Mouse (Mus musculus) gastrocnemius, postnatal 14 days (tissue): ENCODE measurements around the gene Osgep. TPM values are rescaled to one million over a fixed set of nuclear protein-coding genes. Genes with fewer than 3 reads are reported as not detected.
A peak's percentile ranks its signal among the peaks of the same experiment; 100 is the strongest.
"Not testable (repeated sequence)": the region's sequence is repeated elsewhere in the genome, so short reads cannot be mapped to it uniquely, and the experiment has no call there.

Experiments used
- DNase-seq: peaks from one replicate; pipeline ENCODE4 v3.0.0; 2021; ENCODE audit warnings: mixed read lengths
- intact Hi-C: fragments of 180-260 bp; cut with DNase I; formaldehyde crosslinking; loops from one replicate; pipeline ENCODE4 v1.15.1; 2025; ENCODE audit warnings: low total_unique reads
- total RNA-seq, 2 experiments: library from RNA; stranded (reverse); gene quantifications; 2 replicates each; pipeline ENCODE4 v1.2.3; 2021

Gene Osgep
- total RNA-seq, 2 experiments from 2014 or later: 40.0 to 42.1 TPM

DNA sequence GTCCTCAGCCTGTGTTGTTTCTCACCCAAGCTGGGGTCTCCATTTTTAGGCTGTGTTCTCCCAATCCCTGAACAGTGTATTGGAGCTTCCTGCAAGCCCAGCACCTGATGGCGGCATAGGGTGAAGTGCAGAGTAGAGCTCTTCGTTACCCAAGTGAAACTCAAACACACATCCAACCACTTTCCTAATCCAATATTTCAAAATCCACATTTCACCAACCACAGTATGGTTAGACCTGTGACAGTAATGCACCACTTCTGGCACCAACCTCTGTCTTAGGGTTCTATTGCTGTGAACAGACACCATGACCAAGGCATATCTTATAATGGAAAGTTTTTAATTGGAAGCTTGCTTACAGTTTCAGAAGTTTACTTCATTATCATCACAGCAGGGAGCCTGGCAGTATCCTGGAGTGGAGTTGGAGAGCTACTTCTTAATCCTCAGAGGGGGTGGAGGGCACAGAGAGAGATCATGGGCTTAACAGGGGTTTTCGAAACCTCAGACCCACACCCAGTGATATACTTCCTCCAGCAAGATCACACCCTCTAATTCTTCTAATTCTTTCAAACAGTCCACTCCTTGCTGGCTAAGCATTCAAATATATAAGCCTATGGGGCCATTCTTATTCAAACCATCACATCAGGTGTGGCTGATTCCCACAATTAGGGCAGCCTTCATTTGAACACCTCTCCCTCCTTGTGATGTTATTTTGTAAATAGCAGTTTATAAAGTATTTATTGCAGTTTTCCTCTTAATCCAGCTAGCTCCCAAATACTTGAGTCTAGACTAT, 13.6 kb upstream of the Osgep start:
- intact Hi-C loops: no loop called here
- no peak for DNase-seq

GRCm38 (mm10) chr14:50936649-50937048, 12.0 kb upstream of the Osgep start:
- DNase-seq: no peak
- intact Hi-C loops: no loop called here

- intact Hi-C loops: loop anchor here (5.0 kb wide), 1 partner anchor 129 kb away; no protein-coding TSS in a partner anchor
- DNase-seq: no peak
Observed at GRCm38 (mm10) chr14:50931493-50932020, 6.9 kb upstream of the Osgep start.

DNA sequence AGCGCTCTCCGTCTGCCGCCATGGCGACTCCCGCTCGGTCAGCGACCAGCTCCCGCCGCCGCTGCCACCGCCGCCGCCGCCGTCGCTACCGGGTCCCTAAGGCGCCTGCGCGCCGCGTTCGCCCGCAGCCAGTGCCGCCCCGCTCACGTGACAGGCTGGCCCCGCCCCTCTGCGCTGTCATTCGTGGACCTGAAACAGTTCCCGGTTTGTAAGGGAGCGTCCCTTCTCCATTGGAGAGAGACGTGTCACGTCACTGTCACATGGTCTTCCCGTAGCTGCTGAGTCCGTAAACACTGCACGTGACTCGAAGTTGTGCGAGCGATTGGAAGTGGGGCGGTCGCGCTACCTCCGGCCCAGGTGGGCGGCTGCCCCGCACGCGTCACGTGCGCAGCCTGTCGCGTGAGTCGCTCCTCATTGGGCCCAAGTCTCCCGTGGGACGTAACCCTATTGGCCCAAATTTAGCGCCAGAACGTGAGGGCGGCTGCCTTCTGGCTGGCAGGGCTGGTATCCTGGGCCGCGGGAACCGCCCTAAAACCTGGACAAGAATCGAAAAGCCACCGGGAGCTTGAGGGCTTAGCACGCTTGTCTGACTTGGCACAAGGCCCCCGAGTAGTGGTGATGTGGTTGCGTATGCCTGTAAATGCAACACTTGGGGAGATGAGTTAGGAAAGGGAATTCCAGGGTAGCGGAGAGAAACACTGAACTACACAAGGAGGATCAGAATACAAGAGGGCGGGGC, 6.2 kb upstream of the Osgep start, which contains the start of the genes Pip4p1 and Pnp:
Pip4p1 (minus strand) TSS at position 103 of the 739 bp plus-strand sequence.
Pnp (plus strand) TSS at position 329 of the 739 bp plus-strand sequence.
- peak; percentile 99 for DNase-seq
- intact Hi-C loops: loop anchor here (5.0 kb wide), 1 partner anchor 129 kb away; no protein-coding TSS in a partner anchor

- DNase-seq: peak; percentile 53
- intact Hi-C loops: loop anchor here (5.0 kb wide), 1 partner anchor 128 kb away; no protein-coding TSS in a partner anchor
Observed at GRCm38 (mm10) chr14:50930377-50930753, 5.7 kb upstream of the Osgep start.

DNA sequence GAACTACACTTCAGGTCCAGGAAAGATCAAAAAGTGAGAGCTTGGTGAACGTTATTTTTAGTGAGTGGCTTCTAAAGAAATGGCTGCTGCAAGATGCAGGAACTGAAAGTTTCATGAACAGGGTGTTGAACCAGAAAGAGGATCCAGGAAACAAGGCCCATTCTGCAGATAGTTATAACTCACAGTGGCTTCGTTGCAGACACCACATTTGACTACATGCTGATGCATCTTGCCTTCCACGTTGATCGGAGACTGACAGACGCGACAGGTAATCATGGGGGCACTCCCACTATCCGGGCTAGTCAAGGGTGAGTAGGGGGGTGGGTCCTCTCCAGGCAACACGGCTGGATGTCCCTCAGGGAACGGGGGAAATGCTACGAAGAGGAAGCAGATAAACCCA, 5.3 kb upstream of the Osgep start:
- intact Hi-C loops: loop anchor here (5.0 kb wide), 1 partner anchor 128 kb away; no protein-coding TSS in a partner anchor
- DNase-seq: peak; percentile 6

DNA sequence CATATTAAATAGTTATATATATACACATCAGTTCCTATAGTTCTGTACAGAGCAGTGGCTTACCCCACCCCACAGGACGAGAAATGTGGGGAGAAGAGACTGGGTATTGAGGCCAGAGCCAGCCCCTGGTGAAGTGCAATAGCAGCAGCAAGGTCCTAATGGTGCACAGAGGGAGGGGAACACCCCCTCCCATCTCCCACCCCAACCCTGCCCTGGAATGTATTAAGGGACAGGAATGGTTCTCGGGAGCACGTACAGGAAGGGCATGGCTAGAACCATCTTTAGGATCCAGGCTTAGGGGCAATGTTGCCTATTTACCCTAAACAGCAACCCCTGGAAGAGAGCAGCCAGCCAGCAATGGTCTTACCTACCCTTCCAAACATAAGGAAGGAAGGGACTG, 2.7 kb upstream of the Osgep start:
- no peak for DNase-seq
- intact Hi-C loops: no loop called here

DNA sequence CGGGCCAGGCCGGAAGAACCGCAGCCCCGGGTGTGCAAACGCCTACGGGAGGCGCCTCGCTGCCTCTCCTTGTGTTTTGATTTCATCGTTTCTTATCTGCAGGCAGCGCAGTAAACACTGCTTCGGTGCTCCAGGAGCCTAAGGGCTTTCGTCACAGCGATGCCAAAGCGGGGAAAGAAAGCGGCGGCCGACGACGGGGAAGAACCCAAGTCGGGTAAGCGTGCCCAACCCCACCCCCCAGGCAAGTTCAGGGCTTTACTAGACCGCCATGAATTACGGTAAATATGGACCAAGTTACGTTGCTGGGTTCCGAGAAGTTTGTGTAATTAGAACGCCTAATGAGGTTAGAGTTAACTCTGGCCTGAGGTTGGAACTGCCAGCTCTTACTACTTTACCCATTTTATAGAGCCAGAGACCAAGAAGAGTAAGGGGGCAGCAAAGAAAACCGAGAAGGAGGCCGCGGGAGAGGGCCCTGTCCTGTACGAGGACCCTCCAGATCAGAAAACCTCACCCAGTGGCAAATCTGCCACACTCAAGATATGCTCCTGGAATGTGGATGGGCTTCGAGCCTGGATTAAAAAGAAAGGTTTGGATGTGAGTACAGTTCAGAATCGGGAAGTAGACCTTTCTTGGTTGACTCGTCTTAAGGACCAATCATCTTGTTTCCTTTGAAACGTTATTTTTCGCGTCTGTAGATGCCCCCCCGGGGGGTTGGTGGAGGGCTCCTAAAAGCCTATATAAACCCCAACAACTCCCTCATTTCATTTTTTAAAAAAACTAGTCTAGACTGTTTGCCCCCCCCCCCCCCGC, 623 bp upstream of the Osgep start:
- intact Hi-C loops: no loop called here
- no peak for DNase-seq

- DNase-seq, intact Hi-C loops: not testable (repeated sequence)
Observed at GRCm38 (mm10) chr14:50923437-50923836, 1.3 kb downstream of the Osgep start.

DNA sequence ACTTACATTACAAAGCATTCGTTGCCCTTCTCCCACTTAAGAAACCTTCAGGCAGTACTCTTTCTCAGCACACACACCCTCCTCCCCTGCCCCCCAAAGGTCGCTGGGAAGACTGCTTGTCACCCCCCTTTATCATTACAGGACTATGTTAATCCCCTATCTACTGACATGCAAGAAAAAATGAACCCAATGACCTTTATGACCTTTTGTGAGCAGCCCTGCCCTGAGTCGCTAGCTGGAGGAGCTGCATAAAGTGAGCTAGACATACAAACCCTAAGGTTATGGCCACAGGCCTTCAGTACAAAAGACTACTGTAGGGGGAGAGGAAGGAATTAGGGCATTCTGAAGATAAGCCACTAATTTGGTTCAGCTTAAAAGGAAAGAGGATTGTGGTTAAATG, 13.3 kb downstream of the Osgep start:
- DNase-seq: no peak
- intact Hi-C loops: no loop called here

DNA sequence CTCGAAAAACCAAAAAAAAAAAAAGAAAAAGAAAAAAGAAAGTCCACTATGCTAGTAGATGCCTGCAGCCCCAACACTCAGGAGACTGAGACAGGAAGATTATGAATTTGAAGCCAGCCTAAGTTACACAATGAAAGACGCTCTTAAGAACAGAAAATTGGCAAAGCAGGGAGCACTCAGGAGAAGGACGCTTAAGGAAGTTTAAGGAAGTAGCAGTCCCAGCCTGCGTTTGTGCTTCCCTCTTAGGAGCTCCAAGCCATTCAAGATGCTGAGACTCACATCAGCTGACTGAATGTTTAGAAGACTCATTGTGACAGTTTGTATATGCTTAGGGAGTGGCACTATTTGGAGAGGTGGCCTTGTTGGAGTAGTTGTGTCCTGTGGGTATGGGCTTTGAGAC, 16.6 kb downstream of the Osgep start:
- no peak for DNase-seq
- intact Hi-C loops: no loop called here

GRCm38 (mm10) chr14:50905327-50905726, 19.4 kb downstream of the Osgep start:
- DNase-seq, intact Hi-C loops: not testable (repeated sequence)

- no peak for DNase-seq
- intact Hi-C loops: no loop called here
Observed at GRCm38 (mm10) chr14:50904828-50905129, 19.9 kb downstream of the Osgep start.

GRCm38 (mm10) chr14:50903973-50904827, 20.5 kb downstream of the Osgep start:
- peak; percentile 40 for DNase-seq

DNA sequence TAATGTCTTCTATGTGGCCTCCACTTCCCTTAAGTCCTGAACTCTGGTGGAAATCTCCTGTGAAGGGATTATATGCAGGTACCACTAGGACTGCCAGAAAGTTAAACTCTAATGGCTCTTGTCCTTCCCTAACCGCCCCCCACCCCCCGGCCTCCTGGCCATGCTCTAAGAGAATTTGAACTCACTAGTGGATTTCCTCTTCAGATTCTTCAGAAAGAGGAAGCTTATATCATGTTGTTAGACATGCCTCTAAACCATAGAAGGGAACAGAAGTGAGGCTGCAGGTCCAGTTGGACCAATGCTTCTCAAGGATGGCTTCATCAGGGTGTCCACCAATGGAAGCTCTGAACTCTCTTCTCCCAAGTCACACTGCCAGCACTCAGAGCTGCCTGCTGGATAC, 26.7 kb downstream of the Osgep start:
- DNase-seq, intact Hi-C loops: not testable (repeated sequence)

More at GRCm38 (mm10) chr14:50903973-50904827, 20.5 kb downstream of the Osgep start:
- intact Hi-C loops: no loop called here

- intact Hi-C loops: no loop called here
- peak; percentile 49 for DNase-seq
Observed at GRCm38 (mm10) chr14:50897374-50897765, 27.3 kb downstream of the Osgep start, which contains the start of gene Klhl33. Klhl33 (minus strand) TSS chr14:50897507.

- no peak for DNase-seq
- intact Hi-C loops: no loop called here
Observed at GRCm38 (mm10) chr14:50896747-50897373, 27.8 kb downstream of the Osgep start.
